ENCODE assay signal across 22 mouse cellular contexts in genomic region chr4:57656861-57657260, GRCm38 (mm10).
DNase-seq lines count a peak whose midpoint lies in the region; ATAC-seq and TF ChIP-seq lines count a peak whose summit lies in the region.
"Had no signal": no experiment of that assay in that cellular context is flagged by ENCODE, and none has a peak within 500 bp of the region (broad histone marks: within the 10 kb centered on the region; RNA-seq: fewer than 3 reads in every experiment).

No protein-coding gene starts in this region.

- peaks cover 6% of the 10 kb centered on the region; the same call in 1 of the 2 replicates for H3K4me1 ChIP-seq in heart, postnatal 0 days (ENCODE audit: control insufficient read depth, insufficient read depth)
- H3K4me1 ChIP-seq in lung, embryonic 14.5 days (ENCODE audit: insufficient read depth): no peaks in the 10 kb centered on the region
- peaks cover 9% of the 10 kb centered on the region for H3K4me1 ChIP-seq in E14TG2a.4 (replicated peaks; ENCODE audit: low read depth, low read length)
- H3K4me1 ChIP-seq: embryonic facial prominence, embryonic 12.5 days; limb, embryonic 13.5 days; liver, embryonic 13.5 days; lung, embryonic 15.5 days had no signal

- TF ChIP-seq CTCF in heart, postnatal 0 days (IDR thresholded peaks at IDR 0.05; ENCODE audit: low read depth): peak; percentile 24; the same call in 1 of the 2 replicates
- TF ChIP-seq CTCF in lung, embryonic 14.5 days (IDR thresholded peaks at IDR 0.05; ENCODE audit: low read depth): peak; percentile 40
- peak; percentile 84 for TF ChIP-seq CTCF in E14TG2a.4 (conservative IDR thresholded peaks at IDR 0.05; ENCODE audit: low read length)
- peak; percentile 14; the same call in 1 of the 2 replicates for TF ChIP-seq CTCF in brain, embryonic 14.5 days (IDR thresholded peaks at IDR 0.05; ENCODE audit: borderline replicate concordance, extremely low read depth, insufficient read depth, insufficient read length)

- DNase-seq in heart, postnatal 0 days (ENCODE audit: low spot score): no peak
- DNase-seq in heart, adult 9 months (ENCODE audit: low spot score in 2 of 2): no peak
- DNase-seq in lung, embryonic 14.5 days: no peak
- DNase-seq in lung, postnatal 14 days: no peak
- DNase-seq in brain, embryonic 14.5 days (ENCODE audit: low read depth): no peak
- no peak for DNase-seq in layer of hippocampus, adult 11-12 months (ENCODE audit: low spot score)
- DNase-seq: B cell, adult 2 months; gastrocnemius, adult 2 months; kidney, adult 8-10 months; kidney, postnatal 10 days; liver, embryonic 13.5 days; lung, postnatal 4 days; right cerebral cortex, postnatal 4 days had no signal

- TF ChIP-seq EP300 in heart, postnatal 0 days (IDR thresholded peaks at IDR 0.05; ENCODE audit: low read depth): no peak

- no peaks in the 10 kb centered on the region for H3K27me3 ChIP-seq in heart, postnatal 0 days (ENCODE audit: control insufficient read depth, insufficient read depth, low read length)
- no peaks in the 10 kb centered on the region for H3K27me3 ChIP-seq in lung, embryonic 14.5 days (ENCODE audit: insufficient read depth, low read length)
- no peaks in the 10 kb centered on the region for H3K27me3 ChIP-seq in E14TG2a.4 (ENCODE audit: insufficient read depth, low read length)
- H3K27me3 ChIP-seq: embryonic facial prominence, embryonic 12.5 days; hindbrain, embryonic 13.5 days; limb, embryonic 13.5 days; liver, embryonic 13.5 days; lung, embryonic 15.5 days; midbrain, embryonic 15.5 days had no signal

- no peak overlapping the region for H3K4me3 ChIP-seq in heart, postnatal 0 days (ENCODE audit: low read depth, low read length)
- H3K4me3 ChIP-seq in lung, embryonic 14.5 days (ENCODE audit: low read depth, low read length): no peak overlapping the region
- no peak overlapping the region for H3K4me3 ChIP-seq in E14TG2a.4 (replicated peaks; ENCODE audit: low read length)
- H3K4me3 ChIP-seq: embryonic facial prominence, embryonic 12.5 days; gastrocnemius, adult 2 months; hindbrain, embryonic 13.5 days; limb, embryonic 13.5 days; liver, embryonic 13.5 days; lung, embryonic 15.5 days; midbrain, embryonic 15.5 days; myocyte had no signal

- no peak for TF ChIP-seq POLR2A in brain, embryonic 14.5 days (IDR thresholded peaks at IDR 0.05; ENCODE audit: borderline replicate concordance, extremely low read depth, insufficient read depth, insufficient read length, poor library complexity, severe bottlenecking)

- 0 out of 2 replicates have a peak, but pooled peaks cover 2% of the 10 kb centered on the region for H3K9me3 ChIP-seq in heart, postnatal 0 days (replicated peaks; ENCODE audit: control insufficient read depth, low read length)
- no peaks in the 10 kb centered on the region for H3K9me3 ChIP-seq in lung, embryonic 14.5 days (ENCODE audit: low read depth, low read length)
- 0 out of 2 replicates have a peak, but pooled peaks cover 3% of the 10 kb centered on the region for H3K9me3 ChIP-seq in E14TG2a.4 (ENCODE audit: low read length)
- H3K9me3 ChIP-seq: embryonic facial prominence, embryonic 12.5 days; hindbrain, embryonic 13.5 days; limb, embryonic 13.5 days; liver, embryonic 13.5 days; lung, embryonic 15.5 days had no signal

- no peak for ATAC-seq in heart, postnatal 0 days (ENCODE audit: insufficient read depth, low read depth)
- no peak for ATAC-seq in lung, embryonic 14.5 days (ENCODE audit: insufficient read depth)
- ATAC-seq: inflammation-experienced regulatory T-cells, adult 6 months; midbrain, embryonic 15.5 days had no signal

- peaks cover 36% of the 10 kb centered on the region for H3K36me3 ChIP-seq in heart, postnatal 0 days (replicated peaks; ENCODE audit: control insufficient read depth, insufficient read depth, low read length)
- H3K36me3 ChIP-seq in lung, embryonic 14.5 days (ENCODE audit: insufficient read depth): peaks cover 3% of the 10 kb centered on the region; the same call in 1 of the 2 replicates
- no peaks in the 10 kb centered on the region for H3K36me3 ChIP-seq in E14TG2a.4 (ENCODE audit: insufficient read depth, low read length)
- H3K36me3 ChIP-seq: liver, embryonic 13.5 days; midbrain, embryonic 15.5 days had no signal

- 85% methylated on average over 3 of the region's 3 CpGs for WGBS in heart, postnatal 0 days
- WGBS in lung, embryonic 14.5 days: 87% methylated on average over 3 of the region's 3 CpGs

- no peak overlapping the region for H3K27ac ChIP-seq in heart, postnatal 0 days (ENCODE audit: low read depth)
- H3K27ac ChIP-seq in lung, embryonic 14.5 days (ENCODE audit: low read depth): no peak overlapping the region
- H3K27ac ChIP-seq: embryonic facial prominence, embryonic 12.5 days; gastrocnemius, adult 2 months; hindbrain, embryonic 13.5 days; limb, embryonic 13.5 days; liver, embryonic 13.5 days; lung, embryonic 15.5 days; midbrain, embryonic 15.5 days had no signal

- no peak overlapping the region for H3K4me2 ChIP-seq in heart, postnatal 0 days (ENCODE audit: low read depth, low read length)
- no peak overlapping the region for H3K4me2 ChIP-seq in lung, embryonic 14.5 days
- H3K4me2 ChIP-seq: embryonic facial prominence, embryonic 12.5 days; heart, embryonic 11.5 days; hindbrain, embryonic 13.5 days; limb, embryonic 13.5 days; liver, embryonic 13.5 days; lung, embryonic 15.5 days; midbrain, embryonic 15.5 days had no signal

- H3K9ac ChIP-seq in heart, postnatal 0 days (replicated peaks; ENCODE audit: low read depth, low read length): no peak overlapping the region
- H3K9ac ChIP-seq in lung, embryonic 14.5 days: no peak overlapping the region
- H3K9ac ChIP-seq: embryonic facial prominence, embryonic 12.5 days; hindbrain, embryonic 13.5 days; limb, embryonic 13.5 days; liver, embryonic 13.5 days; lung, embryonic 15.5 days; midbrain, embryonic 15.5 days had no signal

Comparison
In these comparisons a context has a peak if more than half of its experiments do, and no peak if none do; other contexts are left out.
1. CTCF ChIP-seq: peak in every context shown above with its lines; median percentile 84 in E14TG2a.4; 40 in lung, embryonic 14.5 days; 24 in heart, postnatal 0 days; 14 in brain, embryonic 14.5 days.